In the genomic region with DNA sequence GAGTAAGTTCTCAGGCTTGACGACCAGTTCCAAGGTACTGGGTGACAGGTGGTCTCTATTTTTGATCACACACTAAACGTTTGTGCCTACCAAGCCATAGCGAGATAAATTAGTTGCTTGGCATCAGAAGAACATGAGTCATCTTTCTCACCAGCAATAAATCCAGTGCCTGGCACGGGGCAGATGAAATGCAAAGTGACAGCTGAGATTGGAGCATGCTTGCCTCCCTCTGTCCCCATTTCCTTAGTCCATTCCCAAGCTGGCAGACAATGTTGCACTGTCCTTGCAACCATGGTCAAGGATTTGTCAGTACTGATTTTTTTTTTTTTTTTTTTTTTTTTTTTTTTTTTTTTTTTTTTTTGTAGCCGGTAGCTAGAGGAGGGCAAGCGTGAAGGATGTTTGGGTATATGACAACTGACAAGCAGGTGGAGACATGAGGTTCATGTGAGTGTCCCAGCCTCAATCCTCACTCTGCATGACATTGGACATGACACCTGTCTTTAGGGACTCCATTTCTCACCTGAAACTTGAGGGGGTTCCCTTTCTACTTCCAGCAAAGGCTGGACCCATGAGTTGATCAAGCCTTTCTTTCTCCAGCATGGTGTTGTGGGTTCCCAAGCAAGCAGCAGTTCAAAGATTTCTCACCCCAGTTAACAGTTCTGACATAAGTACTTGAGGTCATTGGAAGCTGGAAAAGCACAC, we compare ENCODE assay signal across 9 mouse cellular contexts.
DNase-seq lines count a peak whose midpoint lies in the region; ATAC-seq and TF ChIP-seq lines count a peak whose summit lies in the region.
"Had no signal": no experiment of that assay in that cellular context is flagged by ENCODE, and none has a peak within 500 bp of the region (broad histone marks: within the 10 kb centered on the region; RNA-seq: fewer than 3 reads in every experiment).

No protein-coding gene starts in this region.

- H3K4me1 ChIP-seq in ES-E14 (ENCODE audit: control insufficient read depth in 2 of 2, insufficient read depth in 2 of 2, low read length in 2 of 2, poor library complexity in 1 of 2): no peaks in the 10 kb centered on the region
- H3K4me1 ChIP-seq in cerebellum, adult 2 months (ENCODE audit: control insufficient read depth, insufficient read depth, low read length): peaks cover 11% of the 10 kb centered on the region
- H3K4me1 ChIP-seq: intestine, embryonic 15.5 days had no signal

- H3K9ac ChIP-seq in ES-E14 (ENCODE audit: insufficient read depth, low read depth, low read length, poor library complexity, severe bottlenecking): no peak overlapping the region
- H3K9ac ChIP-seq: intestine, embryonic 15.5 days; liver, embryonic 13.5 days had no signal

- DNase-seq in 3134 (ENCODE audit: extremely low read depth, insufficient read length, low spot score) (peak; percentile 41), ES-E14 (ENCODE audit: low read depth, low spot score) (no peak)
- peak; percentile 84 to 98 for DNase-seq in cerebellum, adult 2 months
- peak; percentile 55 for DNase-seq in layer of hippocampus, adult 9-11 months
- DNase-seq in kidney, adult 9 months: no peak
- DNase-seq in kidney, adult 8-10 months: no peak
- DNase-seq: liver, embryonic 13.5 days had no signal

- H3K27me3 ChIP-seq in cerebellum, adult 2 months (ENCODE audit: control insufficient read depth, insufficient read depth, low read length): no peaks in the 10 kb centered on the region
- H3K27me3 ChIP-seq: intestine, embryonic 15.5 days; liver, embryonic 13.5 days had no signal

- H3K9me3 ChIP-seq in ES-E14 (ENCODE audit: control insufficient read depth, insufficient read depth, low read depth, low read length): no peaks in the 10 kb centered on the region
- H3K9me3 ChIP-seq: intestine, embryonic 15.5 days; liver, embryonic 13.5 days had no signal

- ATAC-seq in megakaryocyte progenitor cell, adult 5-6 weeks (replicated peaks; ENCODE audit: poor library complexity): no peak
- ATAC-seq: intestine, embryonic 15.5 days had no signal

- H3K27ac ChIP-seq in ES-E14 (ENCODE audit: insufficient read depth, low read depth, low read length, poor library complexity, severe bottlenecking): no peak overlapping the region
- H3K27ac ChIP-seq in cerebellum, adult 2 months (ENCODE audit: insufficient read depth, low read length): peak overlapping the region; percentile 69
- H3K27ac ChIP-seq: intestine, embryonic 15.5 days; liver, embryonic 13.5 days had no signal

- no peak overlapping the region for H3K4me3 ChIP-seq in ES-E14 (ENCODE audit: insufficient read depth in 1 of 2, low read depth in 1 of 2, low read length in 2 of 2, poor library complexity in 1 of 2, severe bottlenecking in 1 of 2)
- H3K4me3 ChIP-seq in cerebellum, adult 2 months (replicated peaks; ENCODE audit: insufficient read depth, low read depth, low read length): no peak overlapping the region
- H3K4me3 ChIP-seq: intestine, embryonic 15.5 days; liver, embryonic 13.5 days had no signal

- in situ Hi-C loops in ES-E14 (cut with MboI; ENCODE audit: low sequenced_read_pairs in 2 of 2, unreplicated experiment in 2 of 2): no loop called here

- no peak for TF ChIP-seq CTCF in cerebellum, adult 2 months (IDR thresholded peaks at IDR 0.05; ENCODE audit: borderline replicate concordance, insufficient read depth, low read depth, low read length)

- H3K36me3 ChIP-seq in ES-E14 (ENCODE audit: control insufficient read depth, insufficient read depth, low read length, poor library complexity, severe bottlenecking): no peaks in the 10 kb centered on the region
- H3K36me3 ChIP-seq: intestine, embryonic 15.5 days; liver, embryonic 13.5 days had no signal

- TF ChIP-seq POLR2A in cerebellum, adult 2 months (IDR thresholded peaks at IDR 0.05; ENCODE audit: borderline replicate concordance, insufficient read depth, low read length): no peak

- WGBS in cerebellum, adult 2 months: 5% methylated on average over 6 of the region's 6 CpGs

TF ChIP-seq in ES-E14, 5 proteins besides CTCF, POLR2A, EP300 and RAD21:
- TF ChIP-seq ZC3H11A (IDR thresholded peaks at IDR 0.05; ENCODE audit: borderline replicate concordance, low read depth, low read length) (no peak), MAFK (IDR thresholded peaks at IDR 0.05; ENCODE audit: insufficient read depth, low read depth, low read length) (no peak), ZNF384 (IDR thresholded peaks at IDR 0.05; ENCODE audit: low read depth, low read length) (peak; percentile 69)

Comparison
In these comparisons a context has a peak if more than half of its experiments do, and no peak if none do; other contexts are left out.
1. DNase-seq: peak in 3134 (single experiment), cerebellum, adult 2 months (2 of 2) and layer of hippocampus, adult 9-11 months (single experiment); none in ES-E14 (single experiment), kidney, adult 9 months (single experiment) and kidney, adult 8-10 months (0 of 2).